Mouse (Mus musculus) stomach, postnatal 0 days (tissue): ENCODE data around the gene Pak1ip1. TPM values are rescaled to one million over a fixed set of nuclear protein-coding genes. Genes with fewer than 3 reads are reported as not detected.
A peak's percentile ranks its signal among the peaks of the same experiment; 100 is the strongest.

ENCODE experiments used
- ATAC-seq: fragments of 200-750 bp; cut with Nextera tagmentation; 2 replicates; pipeline ENCODE4 v1.8.0; 2017; ENCODE audit not compliant: low FRiP score, low TSS enrichment
- DNase-seq: peaks from one replicate; pipeline ENCODE4 v3.0.0-alpha.2; 2016; ENCODE audit warnings: low spot score
- H3K27ac ChIP-seq: fragments of 300-500 bp; sonication (generic); replicated peaks from 2 replicates; pipeline ENCODE4 v1.5.1; 2014; ENCODE audit warnings: mild to moderate bottlenecking, control low read depth
- H3K27me3 ChIP-seq: fragments of 300-500 bp; sonication (generic); 2 replicates; pipeline ENCODE4 v1.6.1; 2014; ENCODE audit warnings: low read length; ENCODE audit not compliant: control insufficient read depth, insufficient read depth
- H3K36me3 ChIP-seq: fragments of 300-500 bp; sonication (generic); 2 replicates; pipeline ENCODE4 v1.6.1; 2014; ENCODE audit warnings: low read length, mixed read lengths; ENCODE audit not compliant: control insufficient read depth, insufficient read depth
- H3K4me1 ChIP-seq: fragments of 300-500 bp; sonication (generic); replicated peaks from 2 replicates; pipeline ENCODE4 v1.6.1; 2014; ENCODE audit warnings: antibody characterized with exemption; ENCODE audit not compliant: control insufficient read depth, insufficient read depth
- H3K4me2 ChIP-seq: fragments of 300-500 bp; sonication (generic); replicated peaks from 2 replicates; pipeline ENCODE4 v1.6.1; 2014; ENCODE audit warnings: low read depth, mild to moderate bottlenecking, control low read depth, moderate library complexity
- H3K4me3 ChIP-seq: fragments of 300-500 bp; sonication (generic); 2 replicates; pipeline ENCODE4 v1.5.1; 2014; ENCODE audit warnings: low read depth, low read length, control low read depth
- H3K9ac ChIP-seq: fragments of 300-500 bp; sonication (generic); 2 replicates; pipeline ENCODE4 v1.6.1; 2014; ENCODE audit warnings: mild to moderate bottlenecking, low read length, control low read depth, mixed read lengths
- H3K9me3 ChIP-seq: fragments of 300-500 bp; sonication (generic); 2 replicates; pipeline ENCODE4 v1.6.1; 2016; ENCODE audit warnings: low read length; ENCODE audit not compliant: control insufficient read depth
- CTCF ChIP-seq: IDR thresholded peaks from 2 replicates; pipeline ENCODE4 v1.5.1; 2016; ENCODE audit warnings: antibody characterized with exemption, low read depth, mild to moderate bottlenecking, moderate library complexity
- EP300 ChIP-seq: optimal IDR thresholded peaks from 2 replicates; pipeline ENCODE3; 2016; ENCODE audit warnings: antibody characterized with exemption
- WGBS: fragments of 180-500 bp; shearing (Covaris S2); extraction: QIAGEN DNeasy Blood & Tissue Kit; methylation state at CpG from one replicate; pipeline ENCODE4 v1.1.7; 2014; 5-methylcytosine and 5-hydroxymethylcytosine counted together
- polyA plus RNA-seq: library from polyadenylated mRNA; unstranded; fragments of >200 nt; fragmentation: Nextera tagmentation; extraction: Ambion mirVana; gene quantifications from 2 replicates; pipeline ENCODE4 v1.2.1, GENCODE M21; 2015

The Pak1ip1 gene
- polyA plus RNA-seq, 1 experiment from 2014 or later = 63.8 TPM

- H3K4me3 ChIP-seq = no peak overlapping the region
- no peaks in the 10 kb centered on the region for H3K9me3 ChIP-seq
- peaks cover 6% of the 10 kb centered on the region; the same call in 1 of the 2 replicates for H3K36me3 ChIP-seq
- H3K9ac ChIP-seq = no peak overlapping the region
- H3K27me3 ChIP-seq = no peaks in the 10 kb centered on the region
- TF ChIP-seq CTCF (no peak), EP300 (no peak)
- 57% methylated on average over 7 of the region's 7 CpGs for WGBS
- no peak overlapping the region for H3K4me2 ChIP-seq
- DNase-seq (peak; percentile 53), ATAC-seq (no peak)
- no peak overlapping the region for H3K27ac ChIP-seq
- H3K4me1 ChIP-seq = 0 out of 2 replicates have a peak, but pooled peaks cover 2% of the 10 kb centered on the region
These were observed 19.7 kb downstream of the Pak1ip1 start for GRCm38 (mm10) chr13:41020494-41020893.

- no peak overlapping the region for H3K4me3 ChIP-seq
- no peak overlapping the region for H3K27ac ChIP-seq
- ATAC-seq (0 out of 2 replicates have a peak, but pooled peaks have one; percentile 11), DNase-seq (no peak)
- no peak for TF ChIP-seq CTCF
- no peak for TF ChIP-seq EP300
- H3K4me2 ChIP-seq = no peak overlapping the region
- 76% methylated on average over 6 of the region's 6 CpGs for WGBS
- no peak overlapping the region for H3K9ac ChIP-seq
- no peaks in the 10 kb centered on the region for H3K27me3 ChIP-seq
- 0 out of 2 replicates have a peak, but pooled peaks cover 2% of the 10 kb centered on the region for H3K4me1 ChIP-seq
- H3K36me3 ChIP-seq = peaks cover 6% of the 10 kb centered on the region; the same call in 1 of the 2 replicates
- H3K9me3 ChIP-seq = no peaks in the 10 kb centered on the region
These were observed 20.8 kb downstream of the Pak1ip1 start for GRCm38 (mm10) chr13:41021607-41022006.

GRCm38 (mm10) chr13:41022099-41022498 is 21.3 kb downstream of the Pak1ip1 start:
- Histone ChIP-seq H3K4me3 (no peak overlapping the region), H3K27ac (no peak overlapping the region), H3K27me3 (no peaks in the 10 kb centered on the region), H3K4me2 (no peak overlapping the region), H3K9me3 (no peaks in the 10 kb centered on the region), H3K4me1 (no peaks in the 10 kb centered on the region), H3K36me3 (peaks cover 6% of the 10 kb centered on the region; the same call in 1 of the 2 replicates), H3K9ac (no peak overlapping the region)
- WGBS = 51% methylated on average over 13 of the region's 13 CpGs
- TF ChIP-seq EP300 (no peak), CTCF (no peak)
- ATAC-seq = peak; percentile 73
- peak; percentile 61 for DNase-seq

GRCm38 (mm10) chr13:41030098-41030497 is 29.3 kb downstream of the Pak1ip1 start:
- H3K4me1 ChIP-seq = no peaks in the 10 kb centered on the region
- no peaks in the 10 kb centered on the region for H3K9me3 ChIP-seq
- ATAC-seq (no peak), DNase-seq (no peak)
- no peak overlapping the region for H3K4me2 ChIP-seq
- no peaks in the 10 kb centered on the region for H3K27me3 ChIP-seq
- H3K36me3 ChIP-seq = no peaks in the 10 kb centered on the region
- no peak for TF ChIP-seq EP300
- no peak for TF ChIP-seq CTCF
- 79% methylated on average over 5 of the region's 5 CpGs for WGBS
- H3K4me3 ChIP-seq = no peak overlapping the region
- no peak overlapping the region for H3K9ac ChIP-seq
- H3K27ac ChIP-seq = no peak overlapping the region

GRCm38 (mm10) chr13:41042511-41042910 is 41.7 kb downstream of the Pak1ip1 start:
- WGBS = 93% methylated on average over 4 of the region's 4 CpGs
- Histone ChIP-seq H3K4me2 (no peak overlapping the region), H3K36me3 (no peaks in the 10 kb centered on the region), H3K27ac (no peak overlapping the region), H3K4me1 (no peaks in the 10 kb centered on the region), H3K9me3 (no peaks in the 10 kb centered on the region), H3K9ac (no peak overlapping the region), H3K4me3 (no peak overlapping the region), H3K27me3 (no peaks in the 10 kb centered on the region)
- ATAC-seq (no peak), DNase-seq (no peak)
- TF ChIP-seq EP300 = no peak
- TF ChIP-seq CTCF = no peak

GRCm38 (mm10) chr13:41045901-41046300 is 45.1 kb downstream of the Pak1ip1 start:
- 86% methylated on average over 8 of the region's 8 CpGs for WGBS
- Histone ChIP-seq H3K36me3 (no peaks in the 10 kb centered on the region), H3K4me1 (no peaks in the 10 kb centered on the region), H3K4me3 (no peak overlapping the region), H3K27me3 (no peaks in the 10 kb centered on the region), H3K27ac (no peak overlapping the region), H3K4me2 (no peak overlapping the region), H3K9me3 (no peaks in the 10 kb centered on the region), H3K9ac (no peak overlapping the region)
- TF ChIP-seq CTCF (no peak), EP300 (no peak)
- DNase-seq = no peak
- ATAC-seq = no peak
